In genomic region chr10:120663396-120663795, GRCm38 (mm10) we compare ENCODE assay signal across 8 mouse cellular contexts.
"Had no signal": no experiment of that assay in that cellular context is flagged by ENCODE, and none has a peak within 500 bp of the region (broad histone marks: within the 10 kb centered on the region; RNA-seq: fewer than 3 reads in every experiment).

No protein-coding gene starts in this region.

- H3K4me3 ChIP-seq: left cerebral cortex, adult 2 months; limb, embryonic 15.5 days; liver, embryonic 12.5 days had no signal

- DNase-seq: kidney, postnatal 25 days; lung, embryonic 14.5 days; lung, postnatal 10 days; lung, postnatal 4 days had no signal

- H3K36me3 ChIP-seq: limb, embryonic 15.5 days; liver, embryonic 12.5 days had no signal

- H3K27ac ChIP-seq: left cerebral cortex, adult 2 months; limb, embryonic 15.5 days; liver, embryonic 12.5 days; stomach, postnatal 0 days had no signal

- H3K27me3 ChIP-seq: limb, embryonic 15.5 days; liver, embryonic 12.5 days had no signal

- H3K9me3 ChIP-seq: limb, embryonic 15.5 days; liver, embryonic 12.5 days had no signal

- H3K4me1 ChIP-seq: liver, embryonic 12.5 days had no signal
